Mouse (Mus musculus) B cell, adult 67 days (primary cell): Measurements from ENCODE around the gene Msmb. TPM values are rescaled to one million over a fixed set of nuclear protein-coding genes. Genes with fewer than 3 reads are reported as not detected.

Source experiments
- total RNA-seq, 2 experiments: library from RNA; stranded (reverse); gene quantifications; 4 replicates each; pipeline ENCODE4 v1.2.4; 2023

Msmb gene
- not detected for total RNA-seq

GRCm38 (mm10) chr14:32141723-32142122 lies at the start of gene Msmb:
Gene Msmb, plus strand, starts transcription at chr14:32142023.

GRCm38 (mm10) chr14:32159690-32160246 lies 17.9 kb downstream of the Msmb start, which contains the start of gene Ncoa4:
Gene Ncoa4, plus strand, starts transcription at chr14:32159865.

GRCm38 (mm10) chr14:32201791-32202451 lies 60.1 kb downstream of the Msmb start, which contains the start of the genes Timm23 and Parg:
Gene Timm23, minus strand, starts transcription at chr14:32201898.
Gene Parg, plus strand, starts transcription at chr14:32201949.

Other genes with a start within 250 kb of the Msmb start
- gene Galnt15, start 113.0 kb upstream of the Msmb start, total RNA-seq = not detected
- 10 to 100 TPM; 11.0 to 15.1 TPM for gene Oxnad1, start 56.6 kb upstream of the Msmb start, total RNA-seq
- 10 to 100 TPM; 76.9 to 94.2 TPM for gene Dph3, start 56.3 kb upstream of the Msmb start, total RNA-seq
- gene Ncoa4, start 17.8 kb downstream of the Msmb start, total RNA-seq = 10 to 100 TPM; 72.3 to 73.2 TPM
- 10 to 100 TPM; 67.2 to 89.6 TPM for gene Timm23, start 59.9 kb downstream of the Msmb start, total RNA-seq
- gene Parg, start 59.9 kb downstream of the Msmb start, total RNA-seq = 10 to 100 TPM; 59.6 to 75.5 TPM
- not detected for gene Ogdhl, start 180.0 kb downstream of the Msmb start, total RNA-seq
- gene 1700024G13Rik, start 246.4 kb downstream of the Msmb start, total RNA-seq = not detected